Mouse (Mus musculus) olfactory bulb, adult 2 months (tissue): ENCODE data around the gene Rtl10. TPM values are rescaled to one million over a fixed set of nuclear protein-coding genes. Genes with fewer than 3 reads are reported as not detected.

ENCODE experiments used
- H3K27ac ChIP-seq: fragments of 200-500 bp; 2 replicates; pipeline ENCODE4 v1.5.1; 2012; ENCODE audit warnings: low read depth, low read length; ENCODE audit not compliant: insufficient read depth
- H3K4me1 ChIP-seq: fragments of 200-500 bp; 2 replicates; pipeline ENCODE4 v1.6.1; 2012; ENCODE audit warnings: low read length; ENCODE audit not compliant: control insufficient read depth, insufficient read depth
- H3K4me3 ChIP-seq: fragments of 200-500 bp; 2 replicates; pipeline ENCODE4 v1.5.1; 2012; ENCODE audit warnings: mild to moderate bottlenecking, low read depth, low read length, moderate library complexity; ENCODE audit not compliant: insufficient read depth
- CTCF ChIP-seq: fragments of 200-500 bp; IDR thresholded peaks from 2 replicates; pipeline ENCODE4 v1.5.1; 2012; ENCODE audit warnings: low read depth, mild to moderate bottlenecking, low read length, moderate library complexity; ENCODE audit not compliant: insufficient read depth
- POLR2A ChIP-seq: fragments of 200-500 bp; IDR thresholded peaks from 2 replicates; pipeline ENCODE4 v1.6.1; 2012; ENCODE audit warnings: mild to moderate bottlenecking, low read depth, low read length, moderate library complexity; ENCODE audit not compliant: insufficient read depth
- WGBS: fragments of 180-500 bp; shearing (Covaris S2); methylation state at CpG from one replicate; pipeline ENCODE4 v1.1.7; 2018; 5-methylcytosine and 5-hydroxymethylcytosine counted together
- polyA plus RNA-seq: library from polyadenylated mRNA; stranded (reverse); fragments of >200 nt; gene quantifications from 2 replicates; pipeline ENCODE4 v1.2.4, GENCODE M21; 2012; ENCODE audit warnings: low replicate concordance; ENCODE audit not compliant: missing spikeins, insufficient read depth, insufficient read length

Gene Rtl10
- polyA plus RNA-seq, 1 experiment, result not detected

DNA sequence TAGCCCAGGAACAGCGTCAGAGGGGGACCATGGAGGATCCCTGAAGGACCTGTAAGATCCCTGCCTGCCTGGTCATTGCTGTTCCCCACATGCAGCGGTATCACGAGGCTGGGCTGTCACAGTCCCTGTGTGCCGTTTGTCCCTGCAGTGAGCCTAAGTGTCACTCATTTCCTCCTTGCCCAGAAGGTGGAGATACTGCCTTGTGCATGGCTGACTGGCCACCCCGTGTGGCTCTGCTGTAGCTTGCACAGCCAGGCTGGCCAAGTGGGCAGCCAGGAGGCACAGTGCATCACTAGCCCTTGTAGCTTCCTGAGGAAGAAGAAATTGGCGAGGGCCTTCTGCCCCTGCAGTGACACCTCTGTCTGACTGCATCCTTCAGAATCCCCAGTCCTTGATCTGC is 20.7 kb upstream of the Rtl10 start:
- peaks cover 8% of the 10 kb centered on the region for H3K4me1 ChIP-seq
- no peak overlapping the region for H3K4me3 ChIP-seq
- TF ChIP-seq POLR2A (no peak), CTCF (no peak)
- H3K27ac ChIP-seq, result no peak overlapping the region
- 76% methylated on average over 6 of the region's 6 CpGs for WGBS

DNA sequence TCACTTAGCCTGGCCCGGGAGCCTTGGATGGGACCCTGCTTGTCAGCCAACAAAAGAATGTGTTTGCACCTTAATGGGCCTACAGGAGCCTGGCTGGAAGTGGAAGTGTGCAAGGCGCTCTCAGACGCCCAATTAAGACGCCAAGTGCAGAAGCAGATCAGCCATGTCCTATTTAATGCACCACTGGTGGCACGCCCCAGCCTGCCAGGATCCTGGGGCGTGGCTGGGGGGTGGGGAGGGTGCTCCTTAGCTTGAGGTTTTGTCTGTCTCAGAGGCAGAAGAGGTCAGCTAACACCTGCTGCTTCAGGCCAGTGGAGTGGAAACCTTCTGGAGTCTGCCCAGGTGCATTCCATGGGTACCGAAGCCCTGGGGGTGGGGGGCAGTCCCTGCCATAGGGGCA is 19.0 kb upstream of the Rtl10 start:
- Histone ChIP-seq H3K4me1 (peaks cover 15% of the 10 kb centered on the region), H3K27ac (no peak overlapping the region), H3K4me3 (no peak overlapping the region)
- TF ChIP-seq CTCF (no peak), POLR2A (no peak)
- WGBS, result 59% methylated on average over 7 of the region's 7 CpGs

DNA sequence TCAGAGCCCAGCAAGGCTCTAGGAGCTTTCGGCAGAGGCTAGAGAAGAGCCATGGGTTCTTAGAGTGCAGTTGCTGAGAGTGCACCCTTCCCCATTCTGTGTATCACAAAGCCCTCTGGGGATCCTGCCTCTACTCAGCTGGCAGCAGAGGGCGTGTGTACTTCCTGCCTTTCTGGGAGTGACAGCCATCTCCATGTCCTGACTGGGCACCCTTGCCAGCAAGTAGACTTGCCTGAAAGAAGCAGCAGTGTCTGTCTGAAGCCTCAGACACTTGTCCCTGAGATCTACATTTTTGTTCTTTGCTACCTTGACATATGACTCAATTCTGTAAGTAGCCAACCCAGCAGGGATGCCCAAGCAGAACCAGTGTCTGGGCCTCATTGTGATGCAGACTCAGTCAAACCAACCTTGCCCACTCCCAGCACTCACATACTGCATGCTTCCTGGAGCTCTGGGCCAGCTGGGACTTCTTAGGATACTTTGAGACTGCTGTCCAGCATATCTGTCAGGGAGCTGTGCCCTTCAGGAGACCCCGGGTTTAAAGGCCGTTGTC is 17.7 kb upstream of the Rtl10 start:
- WGBS, result 70% methylated on average over 4 of the region's 4 CpGs
- H3K4me1 ChIP-seq, result peaks cover 16% of the 10 kb centered on the region
- no peak overlapping the region for H3K4me3 ChIP-seq
- TF ChIP-seq CTCF (no peak), POLR2A (no peak)
- no peak overlapping the region for H3K27ac ChIP-seq

DNA sequence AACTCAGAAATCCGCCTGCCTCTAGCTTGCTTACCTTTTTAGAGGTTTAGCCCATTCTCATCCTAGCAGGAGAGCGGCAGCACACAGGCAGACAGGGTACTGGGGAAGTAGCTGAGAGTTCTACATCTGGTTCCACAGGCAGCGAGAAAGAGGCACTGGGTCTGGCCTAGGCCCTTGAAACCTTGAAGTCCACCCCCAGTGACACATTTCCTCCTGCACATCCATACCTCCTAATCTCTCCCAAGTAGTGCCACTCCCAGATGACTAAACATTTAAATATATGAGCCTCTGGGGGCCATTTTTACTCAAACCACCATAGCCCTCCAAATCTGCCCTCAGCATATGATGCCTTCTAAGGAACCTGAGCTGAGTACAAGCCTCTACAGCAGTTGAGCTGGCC is 16.3 kb upstream of the Rtl10 start:
- TF ChIP-seq CTCF, result no peak
- no peak for TF ChIP-seq POLR2A
- Histone ChIP-seq H3K27ac (no peak overlapping the region), H3K4me3 (no peak overlapping the region), H3K4me1 (peaks cover 16% of the 10 kb centered on the region)
- WGBS, result 92% methylated on average over 3 of the region's 3 CpGs

DNA sequence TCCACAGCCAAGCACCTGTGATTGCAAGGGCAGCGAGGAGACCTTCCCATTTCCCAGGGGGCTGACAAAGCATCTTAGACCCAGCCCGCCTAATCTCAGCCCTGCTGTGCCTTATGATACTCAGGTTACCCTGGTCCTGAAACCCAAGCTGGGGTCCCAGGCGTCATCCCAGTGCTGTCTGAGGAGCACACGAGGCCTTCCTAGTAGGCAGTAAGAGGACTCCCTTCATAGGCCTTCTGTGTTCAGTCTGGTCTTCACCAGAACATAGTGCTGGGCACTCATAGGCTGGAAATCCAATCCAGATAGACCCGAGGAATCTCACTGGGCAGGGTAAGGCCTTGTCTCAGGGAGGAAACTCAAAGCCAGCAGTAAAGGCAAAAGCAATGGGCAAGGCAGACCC is 14.9 kb upstream of the Rtl10 start:
- H3K4me1 ChIP-seq, result peaks cover 16% of the 10 kb centered on the region
- H3K27ac ChIP-seq, result no peak overlapping the region
- no peak overlapping the region for H3K4me3 ChIP-seq
- TF ChIP-seq CTCF, result no peak
- TF ChIP-seq POLR2A, result no peak
- WGBS, result 83% methylated on average over 5 of the region's 5 CpGs

DNA sequence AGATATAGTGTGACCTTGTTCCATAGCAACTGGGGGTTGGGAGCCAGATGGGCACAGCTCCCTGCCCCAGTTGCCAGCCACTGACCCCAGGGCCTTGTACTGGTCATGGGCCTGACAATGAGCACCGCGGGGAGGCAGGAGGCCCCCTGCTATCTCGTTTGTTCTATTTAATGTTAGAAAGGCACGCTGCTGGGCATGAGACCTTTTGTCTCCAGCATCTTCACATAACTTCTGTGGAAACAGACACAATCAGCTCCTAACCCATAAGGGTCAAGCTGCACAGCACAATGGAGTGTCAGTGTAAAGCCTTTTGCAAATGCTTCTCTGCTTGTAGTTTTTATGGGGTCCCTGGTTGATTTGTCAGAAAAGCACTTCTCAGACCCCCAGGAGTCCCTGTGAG is 14.3 kb upstream of the Rtl10 start:
- H3K27ac ChIP-seq, result no peak overlapping the region
- TF ChIP-seq CTCF, result no peak
- TF ChIP-seq POLR2A, result no peak
- WGBS, result 38% methylated on average over 4 of the region's 4 CpGs

DNA sequence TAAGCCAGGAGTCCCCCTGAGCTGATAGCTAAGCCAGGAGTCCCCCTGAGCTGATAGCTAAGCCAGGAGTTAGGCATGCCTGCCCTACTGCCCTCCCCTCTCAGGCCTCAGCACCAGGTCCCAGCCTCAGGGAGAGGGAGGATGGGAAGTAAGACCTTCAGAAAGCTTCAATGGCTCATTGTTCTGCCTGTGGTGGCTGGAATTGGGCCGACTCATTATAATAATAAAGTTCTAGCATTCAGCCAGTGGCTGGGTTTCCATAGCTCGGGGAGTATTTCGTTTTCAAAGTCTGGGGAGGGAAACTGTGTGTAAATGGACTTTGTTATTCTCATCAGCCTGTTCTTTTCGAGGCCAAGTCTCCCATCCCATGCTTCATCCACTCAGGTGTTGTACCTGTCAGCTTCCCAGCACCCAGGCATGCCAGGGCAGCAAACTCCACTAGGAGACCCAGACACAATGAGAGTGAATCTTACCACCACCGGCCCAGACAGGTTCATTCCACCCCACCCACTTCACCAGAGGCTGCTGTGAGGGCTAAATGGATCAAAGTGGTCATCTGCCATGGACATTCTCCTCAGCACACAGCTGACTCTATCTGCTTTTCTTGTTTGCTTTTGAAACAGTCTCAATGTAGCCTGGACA is 13.8 kb upstream of the Rtl10 start:
- WGBS, result 39% methylated on average over 5 of the region's 5 CpGs
- no peak overlapping the region for H3K27ac ChIP-seq

More for the DNA sequence above, 14.3 kb upstream of the Rtl10 start:
- Histone ChIP-seq H3K4me3 (no peak overlapping the region), H3K4me1 (peaks cover 13% of the 10 kb centered on the region)

DNA sequence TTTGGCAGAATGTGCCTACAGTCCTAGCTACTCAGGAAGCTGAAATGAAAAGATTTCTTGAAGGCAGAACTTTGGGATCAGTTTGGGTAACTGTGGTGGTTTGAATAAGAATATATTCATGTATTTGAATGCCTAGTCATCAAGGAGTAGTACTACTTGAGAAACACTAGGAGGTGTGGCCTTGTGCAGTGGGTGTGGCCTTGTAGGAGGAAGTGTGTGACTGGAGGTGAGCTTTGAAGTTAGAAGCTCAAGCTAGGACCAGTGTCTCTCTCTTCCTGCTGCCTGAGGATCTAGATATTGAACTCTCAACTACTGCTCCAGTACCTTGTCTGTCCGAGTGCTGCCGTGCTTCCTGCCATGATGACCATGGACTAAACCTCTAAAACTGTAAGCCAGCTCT is 12.6 kb upstream of the Rtl10 start:
- Histone ChIP-seq H3K27ac (no peak overlapping the region), H3K4me3 (no peak overlapping the region), H3K4me1 (0 out of 2 replicates have a peak, but pooled peaks cover 8% of the 10 kb centered on the region)
- TF ChIP-seq CTCF, result no peak
- TF ChIP-seq POLR2A, result no peak
- WGBS, result 98% methylated on average over 2 of the region's 2 CpGs

More for the DNA sequence above, 13.8 kb upstream of the Rtl10 start:
- Histone ChIP-seq H3K4me1 (0 out of 2 replicates have a peak, but pooled peaks cover 8% of the 10 kb centered on the region), H3K4me3 (no peak overlapping the region)
- TF ChIP-seq POLR2A, result no peak

DNA sequence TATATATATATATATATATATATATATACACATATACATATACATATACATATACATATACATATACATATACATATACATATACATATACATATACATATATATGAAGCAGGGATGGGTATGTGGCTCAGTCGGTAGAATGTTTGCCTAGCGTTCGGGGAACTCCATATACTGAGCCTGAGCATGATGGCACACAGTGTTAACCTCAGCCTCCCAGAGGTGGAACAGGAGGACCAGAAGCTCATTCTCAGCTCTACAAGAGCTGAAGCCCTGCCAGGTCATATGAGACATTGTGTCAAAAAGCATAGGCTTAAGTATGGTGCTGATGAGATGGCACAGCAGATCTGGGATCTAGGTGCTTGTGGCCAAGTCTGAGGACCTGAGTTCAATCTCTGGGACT is 8.4 kb upstream of the Rtl10 start:
- Histone ChIP-seq H3K27ac (no peak overlapping the region), H3K4me1 (no peaks in the 10 kb centered on the region), H3K4me3 (no peak overlapping the region)
- no peak for TF ChIP-seq POLR2A
- TF ChIP-seq CTCF, result no peak
- 97% methylated on average over 3 of the region's 3 CpGs for WGBS

DNA sequence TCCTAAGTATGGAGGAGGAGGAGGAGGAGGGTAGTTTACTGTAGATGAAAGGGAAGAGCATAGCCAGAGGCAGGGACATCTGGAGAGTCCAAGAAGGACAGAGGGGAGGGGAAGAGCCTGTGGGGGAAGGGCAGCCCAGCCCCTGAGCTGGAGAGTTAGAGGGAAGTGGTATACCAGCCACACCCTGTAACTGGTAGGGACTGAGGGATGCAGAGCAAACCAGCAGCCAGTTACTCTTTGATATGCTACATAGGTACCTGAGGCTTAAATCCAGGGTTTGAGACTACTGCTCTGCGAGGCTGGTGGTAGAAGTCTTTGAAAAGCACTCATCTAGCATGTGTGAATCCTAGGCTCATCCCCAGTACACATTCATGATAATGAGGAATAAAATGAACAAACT is 7.8 kb upstream of the Rtl10 start:
- H3K4me1 ChIP-seq, result no peaks in the 10 kb centered on the region
- H3K27ac ChIP-seq, result no peak overlapping the region
- no peak overlapping the region for H3K4me3 ChIP-seq
- TF ChIP-seq CTCF (no peak), POLR2A (no peak)
- WGBS, result 72% methylated on average over 1 of the region's 1 CpGs
